In the genomic region with DNA sequence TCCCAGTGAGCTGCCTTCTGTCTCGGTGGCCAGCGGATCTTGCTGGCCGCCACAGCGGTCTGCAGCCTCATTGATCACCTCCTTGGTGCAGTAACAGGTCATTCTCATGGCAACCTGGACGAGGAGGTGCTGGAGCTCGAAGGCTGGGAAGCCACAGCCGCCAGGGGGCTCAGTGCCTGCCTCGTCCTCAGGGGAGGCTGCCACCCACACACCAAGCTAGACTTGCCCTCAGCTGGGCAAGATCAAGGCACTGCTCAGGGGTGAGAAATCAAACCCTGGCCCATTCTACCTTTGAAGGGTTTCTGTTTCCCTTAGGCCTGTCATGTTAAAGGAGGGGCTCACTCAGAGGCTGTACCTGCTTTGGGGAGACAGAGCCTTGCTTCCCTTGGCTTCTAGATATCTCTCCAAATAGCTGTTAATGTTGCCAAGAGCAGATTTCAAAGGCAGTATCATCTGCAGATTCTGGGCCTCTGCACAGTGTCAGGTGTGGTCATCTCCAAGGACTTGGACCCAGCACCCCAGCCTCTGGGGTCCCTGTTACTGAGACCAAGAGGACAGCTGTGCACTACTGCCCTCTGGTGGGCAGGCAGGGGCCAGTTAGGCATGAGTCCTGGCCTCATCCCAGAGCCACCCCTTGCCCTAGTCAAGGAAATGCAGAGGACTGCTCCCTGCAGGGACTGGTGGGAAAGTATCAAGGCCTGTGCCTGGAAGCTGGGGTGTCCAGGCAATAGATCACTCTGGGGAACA, we compare ENCODE assay signal across 9 mouse cellular contexts. TPM values are rescaled to one million over a fixed set of nuclear protein-coding genes. Genes with fewer than 3 reads are reported as not detected.
DNase-seq lines count a peak whose midpoint lies in the region; ATAC-seq and TF ChIP-seq lines count a peak whose summit lies in the region.
"Had no signal": no experiment of that assay in that cellular context is flagged by ENCODE, and none has a peak within 500 bp of the region (broad histone marks: within the 10 kb centered on the region; RNA-seq: fewer than 3 reads in every experiment).

No protein-coding gene starts in this region.

- no peak overlapping the region for H3K4me2 ChIP-seq in embryonic facial prominence, embryonic 15.5 days (replicated peaks)
- H3K4me2 ChIP-seq in hindbrain, embryonic 13.5 days, result no peak overlapping the region
- no peak overlapping the region for H3K4me2 ChIP-seq in neural tube, embryonic 14.5 days (ENCODE audit: low read depth, low read length)

- H3K9ac ChIP-seq in embryonic facial prominence, embryonic 15.5 days, result no peak overlapping the region
- H3K9ac ChIP-seq in hindbrain, embryonic 13.5 days, result no peak overlapping the region
- no peak overlapping the region for H3K9ac ChIP-seq in liver, adult 2 months (ENCODE audit: low read depth, low read length)
- no peak overlapping the region for H3K9ac ChIP-seq in neural tube, embryonic 14.5 days (replicated peaks; ENCODE audit: low read depth, low read length)

- peak; percentile 35; the same call in 1 of the 2 replicates for ATAC-seq in embryonic facial prominence, embryonic 15.5 days (ENCODE audit: insufficient number of reproducible peaks, low FRiP score, low TSS enrichment, low read depth)
- peak; percentile 67 for ATAC-seq in hindbrain, embryonic 13.5 days (ENCODE audit: low FRiP score)
- peak; percentile 66; the same call in 1 of the 2 replicates for ATAC-seq in neural tube, embryonic 14.5 days (ENCODE audit: low read depth)

- no peak overlapping the region for H3K27ac ChIP-seq in spleen, adult 2 months (ENCODE audit: insufficient read depth, low read length)
- H3K27ac ChIP-seq in embryonic facial prominence, embryonic 15.5 days (replicated peaks), result no peak overlapping the region
- no peak overlapping the region for H3K27ac ChIP-seq in hindbrain, embryonic 13.5 days
- H3K27ac ChIP-seq in liver, adult 2 months (replicated peaks; ENCODE audit: insufficient read depth, low read depth, low read length), result no peak overlapping the region
- no peak overlapping the region for H3K27ac ChIP-seq in neural tube, embryonic 14.5 days (ENCODE audit: low read depth, low read length)

- H3K9me3 ChIP-seq in embryonic facial prominence, embryonic 15.5 days (replicated peaks), result no peaks in the 10 kb centered on the region
- no peaks in the 10 kb centered on the region for H3K9me3 ChIP-seq in hindbrain, embryonic 13.5 days
- no peaks in the 10 kb centered on the region for H3K9me3 ChIP-seq in neural tube, embryonic 14.5 days (ENCODE audit: control insufficient read depth, low read length)

- WGBS in spleen, adult 2 months, result 31% methylated on average over 8 of the region's 8 CpGs
- WGBS in embryonic facial prominence, embryonic 15.5 days, result 17% methylated on average over 8 of the region's 8 CpGs
- 31% methylated on average over 8 of the region's 8 CpGs for WGBS in hindbrain, embryonic 13.5 days
- WGBS in liver, adult 2 months, result 36% methylated on average over 8 of the region's 8 CpGs
- WGBS in neural tube, embryonic 14.5 days, result 34% methylated on average over 8 of the region's 8 CpGs

- no peak for TF ChIP-seq POLR2A in spleen, adult 2 months (IDR thresholded peaks at IDR 0.05; ENCODE audit: low read depth, low read length)
- no peak for TF ChIP-seq POLR2A in liver, adult 2 months (IDR thresholded peaks at IDR 0.05; ENCODE audit: extremely low read depth, insufficient read depth, low read length)

- no peaks in the 10 kb centered on the region for H3K36me3 ChIP-seq in spleen, adult 2 months (ENCODE audit: control insufficient read depth, insufficient read depth, low read length)
- no peaks in the 10 kb centered on the region for H3K36me3 ChIP-seq in embryonic facial prominence, embryonic 15.5 days
- H3K36me3 ChIP-seq in hindbrain, embryonic 13.5 days, result 0 out of 2 replicates have a peak, but pooled peaks cover 3% of the 10 kb centered on the region
- H3K36me3 ChIP-seq in liver, adult 2 months (ENCODE audit: control insufficient read depth, insufficient read depth, low read length), result no peaks in the 10 kb centered on the region
- no peaks in the 10 kb centered on the region for H3K36me3 ChIP-seq in neural tube, embryonic 14.5 days (ENCODE audit: control insufficient read depth, insufficient read depth, low read length)

- H3K79me2 ChIP-seq in liver, adult 2 months (ENCODE audit: control insufficient read depth, insufficient read depth, low read length), result no peaks in the 10 kb centered on the region

- no peak overlapping the region for H3K4me3 ChIP-seq in spleen, adult 2 months (ENCODE audit: extremely low read depth, insufficient read depth, insufficient read length)
- H3K4me3 ChIP-seq in embryonic facial prominence, embryonic 15.5 days (replicated peaks), result no peak overlapping the region
- no peak overlapping the region for H3K4me3 ChIP-seq in hindbrain, embryonic 13.5 days
- no peak overlapping the region for H3K4me3 ChIP-seq in liver, adult 2 months (ENCODE audit: insufficient read depth, low read depth, low read length)
- H3K4me3 ChIP-seq in neural tube, embryonic 14.5 days (ENCODE audit: low read depth, low read length), result no peak overlapping the region

- H3K4me1 ChIP-seq in spleen, adult 2 months (ENCODE audit: control insufficient read depth, insufficient read depth, insufficient read length), result no peaks in the 10 kb centered on the region
- no peaks in the 10 kb centered on the region for H3K4me1 ChIP-seq in embryonic facial prominence, embryonic 15.5 days
- H3K4me1 ChIP-seq in hindbrain, embryonic 13.5 days (replicated peaks), result peaks cover 13% of the 10 kb centered on the region; the same call in 1 of the 2 replicates
- H3K4me1 ChIP-seq in liver, adult 2 months (ENCODE audit: control insufficient read depth, insufficient read depth, low read length), result no peaks in the 10 kb centered on the region
- no peaks in the 10 kb centered on the region for H3K4me1 ChIP-seq in neural tube, embryonic 14.5 days (ENCODE audit: control insufficient read depth, insufficient read depth, low read length)

- TF ChIP-seq CTCF in spleen, adult 2 months (IDR thresholded peaks at IDR 0.05; ENCODE audit: extremely low read depth, insufficient read depth, insufficient read length, insufficient replicate concordance), result peak; percentile 70; the same call in 1 of the 2 replicates
- TF ChIP-seq CTCF in liver, adult 2 months (IDR thresholded peaks at IDR 0.05; ENCODE audit: low read depth, low read length), result peak; percentile 83

- no peaks in the 10 kb centered on the region for H3K27me3 ChIP-seq in spleen, adult 2 months (ENCODE audit: control insufficient read depth, insufficient read depth, low read length)
- H3K27me3 ChIP-seq in embryonic facial prominence, embryonic 15.5 days, result no peaks in the 10 kb centered on the region
- peaks cover 46% of the 10 kb centered on the region for H3K27me3 ChIP-seq in hindbrain, embryonic 13.5 days
- H3K27me3 ChIP-seq in liver, adult 2 months (ENCODE audit: control insufficient read depth, insufficient read depth, low read length), result no peaks in the 10 kb centered on the region
- no peaks in the 10 kb centered on the region for H3K27me3 ChIP-seq in neural tube, embryonic 14.5 days (ENCODE audit: control insufficient read depth, insufficient read depth, low read length)

- peak; percentile 21 to 78 for DNase-seq in adrenal gland, adult (ENCODE audit: inconsistent age in 2 of 2, low spot score in 1 of 2)
- no peak for DNase-seq in adrenal gland, adult 8-10 months
- DNase-seq in spleen, adult 2 months (ENCODE audit: low read depth in 1 of 2, low spot score in 2 of 2), result peak in 1 of 2 experiments; percentile 26
- DNase-seq in spleen, postnatal 36 days (ENCODE audit: low spot score in 2 of 2), result no peak
- DNase-seq in liver, adult 2 months (ENCODE audit: extremely low read depth, low read depth, low spot score), result peak; percentile 10

RNA-seq across cellular contexts. Expression of a gene that starts 18.0 kb away (rescaled TPM):
- total RNA-seq in adrenal gland, adult 8-10 months (2022), result 10 to 100 TPM; 58.8 to 75.6 (median 65.2) TPM
- polyA plus RNA-seq in spleen, adult 2 months (2012; rRNA removed), result 67.3 and 95.1 TPM in 2 replicates
- polyA plus RNA-seq in embryonic facial prominence, embryonic 15.5 days (2015; fragmentation: Nextera tagmentation; extraction: Ambion mirVana), result 127 and 130 TPM in 2 replicates
- polyA plus RNA-seq in hindbrain, embryonic 13.5 days (2015; fragmentation: Nextera tagmentation; extraction: Ambion mirVana), result 86.9 and 96.8 TPM in 2 replicates
- 36.2 and 41.7 TPM in 2 replicates for total RNA-seq in liver, adult 2 months (2014; rRNA removed)
- 85.6 and 92.3 TPM in 2 replicates for polyA plus RNA-seq in liver, adult 2 months (2012; rRNA removed)
- 78.8 and 91.9 TPM in 2 replicates for polyA plus RNA-seq in neural tube, embryonic 14.5 days (2014; fragmentation: Nextera tagmentation; extraction: Ambion mirVana)

RNA-seq across cellular contexts. Expression of a gene that starts 18.0 kb away (rescaled TPM):
- total RNA-seq in adrenal gland, adult 8-10 months (2022), result 100 to 1,000 TPM; 147 to 232 (median 199) TPM
- polyA plus RNA-seq in spleen, adult 2 months (2012; rRNA removed), result 19.9 and 20.8 TPM in 2 replicates
- polyA plus RNA-seq in embryonic facial prominence, embryonic 15.5 days (2015; fragmentation: Nextera tagmentation; extraction: Ambion mirVana), result 367 and 373 TPM in 2 replicates
- polyA plus RNA-seq in hindbrain, embryonic 13.5 days (2015; fragmentation: Nextera tagmentation; extraction: Ambion mirVana), result 370 and 384 TPM in 2 replicates
- total RNA-seq in liver, adult 2 months (2014; rRNA removed), result 183 and 252 TPM in 2 replicates
- 115 and 118 TPM in 2 replicates for polyA plus RNA-seq in liver, adult 2 months (2012; rRNA removed)
- polyA plus RNA-seq in neural tube, embryonic 14.5 days (2014; fragmentation: Nextera tagmentation; extraction: Ambion mirVana), result 390 and 416 TPM in 2 replicates

RNA-seq across cellular contexts. Expression of a gene that starts 50.1 kb away (rescaled TPM):
- under 1 TPM in 1 of 4 experiments, not detected in 3; 0.15 TPM for total RNA-seq in adrenal gland, adult 8-10 months (2022)
- 0.96 and 1.1 TPM in 2 replicates for polyA plus RNA-seq in spleen, adult 2 months (2012; rRNA removed)
- polyA plus RNA-seq in embryonic facial prominence, embryonic 15.5 days (2015; fragmentation: Nextera tagmentation; extraction: Ambion mirVana), result 17.5 and 19.3 TPM in 2 replicates
- 5.8 and 7.3 TPM in 2 replicates for polyA plus RNA-seq in hindbrain, embryonic 13.5 days (2015; fragmentation: Nextera tagmentation; extraction: Ambion mirVana)
- total RNA-seq in liver, adult 2 months (2014; rRNA removed), result not detected in 2 replicates
- polyA plus RNA-seq in liver, adult 2 months (2012; rRNA removed), result not detected in 2 replicates
- 0.36 and 0.80 TPM in 2 replicates for polyA plus RNA-seq in neural tube, embryonic 14.5 days (2014; fragmentation: Nextera tagmentation; extraction: Ambion mirVana)
- total RNA-seq: left cerebral cortex, postnatal 25 days had no signal

Comparison
In these comparisons a context has a peak if more than half of its experiments do, and no peak if none do; other contexts are left out.
1. DNase-seq: peak in adrenal gland, adult (2 of 2) and liver, adult 2 months (single experiment); none in adrenal gland, adult 8-10 months (single experiment) and spleen, postnatal 36 days (0 of 2).
2. Peak in every context shown above with its lines, with median percentiles within 50 percentile points of each other: ATAC-seq.